Mouse (Mus musculus) spleen, postnatal 4 days (tissue): ENCODE data around the gene Slc2a8.
A peak's percentile ranks its signal among the peaks of the same experiment; 100 is the strongest.
"Not testable (repeated sequence)": the region's sequence is repeated elsewhere in the genome, so short reads cannot be mapped to it uniquely, and the experiment has no call there.

Source experiments
- DNase-seq, 2 experiments: peaks; one replicate each; pipeline ENCODE4 v3.0.0; 2022; ENCODE audit warnings: low spot score in 2 of 2

Gene Slc2a8

GRCm38 (mm10) chr2:32981725-32982271 lies at the start of gene Slc2a8:
TSS of gene Slc2a8 (minus strand) at chr2:32982083.
- peak; percentile 86 to 91 for DNase-seq

DNA sequence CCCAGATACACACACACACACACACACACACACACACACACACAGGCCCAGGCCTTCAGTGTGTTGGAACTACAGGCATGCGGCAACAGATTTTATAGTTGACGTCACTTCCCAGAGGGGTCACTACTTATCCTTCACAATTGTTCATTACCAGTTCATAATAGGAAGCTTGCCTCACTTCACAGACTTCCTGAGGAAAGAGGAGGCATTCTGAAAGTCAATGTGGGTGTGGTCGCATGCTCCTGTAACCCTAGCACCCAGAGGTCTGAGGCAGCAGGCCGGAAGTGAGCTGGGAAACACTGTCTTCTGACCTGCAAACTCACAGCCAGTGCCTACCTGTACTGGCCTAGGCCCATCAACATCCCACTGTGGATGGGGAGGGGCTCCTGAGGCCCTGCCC lies 43.2 kb upstream of the Slc2a8 start:
- no peak for DNase-seq

DNA sequence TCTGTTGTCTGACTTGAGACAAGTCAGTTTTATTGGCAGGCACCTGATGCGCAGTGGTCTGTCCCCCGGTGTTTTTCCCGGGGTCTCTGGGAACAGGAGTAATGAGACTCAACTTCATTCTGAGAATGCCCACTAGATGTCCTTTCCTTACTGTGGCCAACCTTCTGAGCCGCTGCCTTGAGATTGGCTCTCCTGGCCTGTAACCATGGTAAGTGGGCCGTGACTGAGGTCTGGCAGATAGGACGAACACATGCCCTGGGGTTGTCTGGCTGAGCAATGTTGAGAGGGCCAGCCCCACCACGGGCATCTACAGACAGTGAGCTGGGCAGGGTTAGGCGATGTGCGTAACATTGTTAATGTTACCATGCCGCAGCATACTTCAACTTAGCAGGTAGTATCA lies 42.7 kb upstream of the Slc2a8 start:
- DNase-seq = no peak

DNA sequence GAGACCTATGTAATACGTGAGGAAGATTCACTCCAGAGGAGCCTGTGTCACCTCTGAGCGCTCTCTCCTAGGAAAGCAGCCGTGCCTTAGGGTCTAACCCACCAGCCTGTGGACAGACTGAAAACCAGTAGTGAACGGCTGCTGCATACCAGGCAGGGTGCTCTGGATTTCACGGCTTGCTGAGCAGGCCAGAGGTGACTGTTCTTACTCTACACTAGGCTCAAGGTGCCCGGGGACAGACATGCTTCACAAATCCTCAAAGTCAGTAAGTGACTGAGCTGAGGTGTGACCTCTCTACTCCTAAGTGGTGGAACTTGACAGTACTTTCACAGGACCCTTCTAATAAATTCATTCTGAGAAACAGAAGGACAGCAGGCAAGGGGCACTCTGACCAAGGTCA lies 41.0 kb upstream of the Slc2a8 start:
- no peak for DNase-seq

DNA sequence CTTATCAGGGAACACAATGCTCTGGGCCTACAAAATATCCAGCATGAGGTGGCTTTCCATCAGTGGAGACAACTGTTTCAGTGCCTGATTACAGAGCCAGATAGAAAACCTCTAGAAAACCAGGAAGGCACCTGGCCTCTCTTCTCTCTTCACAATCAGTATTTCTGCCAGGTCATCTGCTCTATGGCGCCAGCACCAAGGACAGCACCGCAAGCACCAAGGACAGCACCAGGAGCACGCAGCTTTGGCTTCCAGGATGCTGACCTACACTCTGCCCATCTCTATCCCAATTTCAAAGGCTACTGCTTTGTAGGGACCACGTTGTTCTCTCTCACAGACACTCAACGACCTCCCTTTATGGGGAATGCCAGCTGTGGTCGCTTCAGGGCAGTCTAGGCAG lies 36.1 kb upstream of the Slc2a8 start:
- DNase-seq = peak; percentile 48 to 78

DNA sequence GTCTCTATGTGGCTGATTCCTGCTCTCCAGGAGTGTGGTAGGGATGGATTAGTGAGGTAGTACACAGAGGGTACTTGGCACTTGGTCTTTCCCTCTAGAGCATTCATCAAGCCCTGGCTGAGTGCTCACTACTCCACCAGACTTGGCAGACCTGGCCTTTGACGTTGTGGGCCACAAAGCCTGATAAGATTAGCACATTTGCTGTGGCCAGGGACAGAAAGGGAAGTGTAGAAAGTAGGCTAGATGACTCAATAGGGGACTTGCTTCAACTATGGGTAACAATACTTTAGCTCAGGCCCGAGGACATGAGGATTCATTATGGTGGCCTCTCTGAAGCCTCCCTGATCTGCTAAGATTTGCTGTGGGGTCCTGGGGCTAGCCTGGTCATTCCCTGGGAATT lies 35.3 kb upstream of the Slc2a8 start:
- DNase-seq = no peak

DNA sequence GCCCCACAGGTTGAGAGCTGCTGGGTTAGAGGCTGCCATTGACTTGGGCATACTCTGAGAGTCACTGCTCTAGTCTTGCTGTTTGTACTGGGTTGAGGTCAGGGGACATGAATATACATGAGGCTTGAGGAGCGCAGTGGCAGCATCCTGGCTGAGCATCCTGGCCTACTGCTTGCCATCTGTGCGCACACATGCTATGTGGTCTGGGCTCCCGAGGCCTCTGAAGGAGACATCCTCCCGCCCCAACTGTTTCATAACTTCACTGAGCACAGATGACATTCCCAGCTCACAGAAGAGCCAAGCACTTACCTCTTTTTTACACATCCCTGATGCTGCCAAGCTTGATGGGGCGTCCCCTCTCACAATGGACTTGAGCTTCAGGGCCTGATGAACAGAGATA lies 33.0 kb upstream of the Slc2a8 start:
- no peak for DNase-seq

GRCm38 (mm10) chr2:33009055-33009454 lies 27.2 kb upstream of the Slc2a8 start:
- not testable (repeated sequence) for DNase-seq

DNA sequence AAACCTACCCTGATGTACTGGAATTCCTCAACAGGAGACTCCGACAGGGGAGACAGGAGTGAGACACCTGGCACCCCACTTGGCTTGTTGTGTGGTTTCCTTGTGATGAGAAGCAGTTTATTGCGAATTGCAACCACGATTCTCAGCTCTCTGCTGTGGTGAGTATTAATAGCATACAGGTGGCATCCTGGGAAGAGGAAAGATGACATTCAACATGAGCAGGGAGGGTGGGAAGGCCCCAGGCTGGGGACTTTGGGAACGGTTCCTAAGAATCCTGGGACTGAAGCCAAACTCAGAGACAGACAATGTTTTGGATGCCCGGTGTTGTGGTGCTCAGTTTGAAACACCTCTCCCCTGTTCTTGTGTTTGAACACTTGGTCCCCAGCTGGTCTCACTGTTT lies 23.2 kb upstream of the Slc2a8 start:
- no peak for DNase-seq

DNA sequence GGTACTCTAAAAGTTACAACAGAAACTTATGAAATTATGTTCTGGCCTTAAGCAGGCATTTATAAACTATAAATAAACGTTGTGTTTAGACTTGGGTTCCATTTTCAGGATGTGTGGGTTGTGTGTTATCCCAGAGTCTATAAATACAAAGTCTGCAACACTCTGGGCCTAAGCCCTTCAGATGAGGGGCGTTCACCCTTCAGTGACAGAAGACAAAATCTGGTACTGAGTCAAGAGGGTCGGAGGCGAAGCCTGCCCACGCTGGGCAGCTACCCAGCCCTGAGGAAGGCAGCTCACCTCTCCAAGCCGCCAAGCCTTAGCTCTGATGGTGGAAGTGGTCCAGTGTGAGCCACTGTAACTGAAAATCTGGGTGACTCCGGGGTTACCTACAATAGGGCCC lies 20.3 kb upstream of the Slc2a8 start:
- DNase-seq = no peak

GRCm38 (mm10) chr2:32999752-33000151 lies 17.9 kb upstream of the Slc2a8 start:
- DNase-seq = no peak

DNA sequence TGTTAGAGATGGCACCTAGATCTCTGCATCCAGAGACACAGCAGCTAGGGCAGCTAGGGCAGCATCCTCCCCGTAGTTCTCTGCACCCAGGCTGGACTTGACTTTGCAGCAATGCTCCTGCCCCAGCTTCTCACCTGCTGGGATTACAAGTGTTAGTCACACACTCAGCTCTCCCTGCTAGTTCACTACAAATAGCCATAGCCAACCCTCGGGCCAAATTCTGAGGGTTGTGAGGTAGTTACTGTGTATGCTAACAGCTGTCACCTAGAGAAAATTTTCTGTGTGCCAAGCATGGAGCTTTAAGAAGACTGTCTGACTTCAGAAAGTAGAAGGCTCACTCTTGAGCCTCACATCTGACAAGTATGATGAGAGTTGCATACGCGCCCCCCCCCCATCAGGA lies 15.9 kb upstream of the Slc2a8 start:
- no peak for DNase-seq

DNA sequence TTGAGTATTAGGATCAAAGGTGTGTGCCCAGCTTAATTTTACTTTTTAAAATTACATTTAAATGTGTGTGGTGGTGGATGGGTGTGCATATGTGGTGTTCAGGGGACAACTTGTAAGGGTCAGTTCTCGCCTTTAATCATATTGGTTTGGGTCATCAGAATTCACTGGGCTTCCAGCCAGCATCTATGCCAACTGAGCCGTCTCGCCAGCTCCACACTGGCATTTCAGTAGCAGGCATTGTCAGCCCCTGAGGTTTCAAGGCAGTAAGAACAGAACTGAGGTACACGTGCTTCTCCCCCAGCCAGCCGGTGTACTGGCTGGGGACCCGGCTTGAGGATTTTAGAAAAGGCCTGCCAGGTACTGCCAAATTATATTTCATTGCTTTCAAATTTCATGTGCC lies 15.2 kb upstream of the Slc2a8 start:
- DNase-seq = no peak

DNA sequence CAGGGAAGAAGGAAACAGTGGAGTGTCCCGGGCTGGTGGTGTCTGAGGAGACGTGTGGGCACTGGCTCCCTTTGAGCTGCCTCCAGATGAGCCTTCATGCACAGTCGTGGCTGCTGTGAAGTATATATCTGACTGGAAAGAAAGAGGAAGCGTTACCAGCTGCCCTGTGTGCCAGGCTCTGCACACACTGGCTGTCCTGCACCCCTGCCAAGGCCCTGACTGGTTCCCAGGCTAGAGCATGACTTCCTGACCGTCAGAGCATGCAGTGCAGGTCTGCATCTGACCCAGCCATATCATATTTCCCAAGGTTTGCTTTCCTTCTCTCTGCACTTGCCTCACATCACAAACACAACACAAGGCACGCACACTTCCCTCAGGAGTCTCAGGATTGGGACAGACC lies 10.2 kb upstream of the Slc2a8 start:
- no peak for DNase-seq

GRCm38 (mm10) chr2:32990167-32990832 lies 8.4 kb upstream of the Slc2a8 start:
- no peak for DNase-seq

DNA sequence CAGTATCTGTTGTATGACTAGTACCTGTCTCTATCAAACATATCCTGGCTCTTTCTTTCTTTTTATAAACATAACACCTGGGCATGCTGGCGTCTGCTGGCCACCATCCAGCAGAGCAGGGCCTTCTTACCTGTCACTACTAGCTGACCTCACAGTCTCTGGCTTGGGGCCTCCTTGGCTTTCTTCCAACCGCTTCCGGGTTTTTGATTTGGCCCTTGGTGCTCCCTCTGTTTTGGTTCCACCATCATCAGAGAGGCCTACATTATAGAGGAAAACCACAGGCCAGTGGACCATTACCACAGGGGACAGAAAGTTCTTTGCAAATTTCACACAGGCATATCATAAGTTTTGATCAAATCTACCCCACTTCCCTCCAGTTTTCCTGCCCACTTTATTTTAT lies 7.5 kb upstream of the Slc2a8 start:
- DNase-seq = no peak

DNA sequence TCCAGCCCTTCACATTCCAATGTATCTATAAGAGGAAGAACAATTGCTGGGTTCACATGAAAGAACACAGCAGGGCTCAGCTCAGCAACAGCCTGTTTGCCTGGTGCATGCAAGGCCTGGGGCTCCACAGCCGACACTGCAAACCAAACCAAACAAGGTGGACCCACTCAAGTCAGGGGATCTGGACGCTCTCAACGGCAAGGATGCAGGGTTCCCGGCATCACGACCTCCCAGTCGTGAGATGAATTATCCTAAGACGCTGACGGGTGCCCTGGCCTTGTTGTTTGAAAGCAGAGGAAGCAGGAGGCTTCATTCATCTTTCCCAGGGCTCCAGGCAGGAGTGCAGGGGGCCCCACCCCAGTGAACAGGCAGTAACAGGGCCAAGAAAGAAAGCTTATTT lies 4.0 kb upstream of the Slc2a8 start:
- no peak for DNase-seq

- DNase-seq = no peak
Observed at GRCm38 (mm10) chr2:32983617-32984016, 1.7 kb upstream of the Slc2a8 start.

- DNase-seq = no peak
Observed at GRCm38 (mm10) chr2:32982700-32983099, 817 bp upstream of the Slc2a8 start.

- DNase-seq = peak in 1 of 2 experiments; percentile 78
Observed at GRCm38 (mm10) chr2:32981281-32981680, 602 bp downstream of the Slc2a8 start.

DNA sequence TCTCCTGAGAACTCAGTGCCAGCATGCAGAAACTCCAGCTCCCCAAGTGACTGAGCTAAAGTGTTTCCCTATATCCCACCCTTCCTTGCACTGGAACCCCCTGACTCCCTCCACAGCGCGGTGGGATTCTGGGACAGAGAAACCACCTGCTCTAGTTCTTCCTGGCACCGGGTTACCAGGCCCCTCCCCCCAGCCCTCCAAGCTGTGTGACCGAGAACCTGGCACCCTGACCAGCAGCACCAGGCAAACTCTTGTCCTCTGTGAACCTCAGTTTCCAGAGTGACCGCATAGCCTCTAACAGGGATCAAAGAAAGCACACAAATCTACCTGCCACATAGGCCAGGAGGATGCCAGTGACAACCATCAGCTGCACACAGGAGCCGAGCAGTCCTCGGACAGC lies 2.2 kb downstream of the Slc2a8 start:
- no peak for DNase-seq

DNA sequence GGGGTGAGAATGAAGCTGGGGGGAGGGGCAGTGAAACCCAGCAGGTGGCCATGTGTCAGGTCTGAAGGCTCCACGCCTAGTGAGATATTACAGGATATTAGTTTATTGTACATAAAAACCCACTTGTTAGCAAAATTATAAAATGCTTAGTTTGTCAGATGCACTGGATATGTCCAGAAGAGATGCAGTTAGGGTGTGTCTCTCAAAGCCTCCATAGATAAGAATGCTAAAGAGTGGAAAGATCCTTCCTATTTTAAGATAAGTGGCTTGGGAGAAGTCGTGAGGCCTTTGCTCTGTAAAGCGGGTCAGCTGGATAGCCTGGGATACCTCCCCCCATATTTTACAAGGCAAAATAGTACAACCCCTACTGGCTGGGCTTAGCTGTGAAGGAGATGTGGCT lies 3.2 kb downstream of the Slc2a8 start:
- DNase-seq = no peak

GRCm38 (mm10) chr2:32977114-32977513 lies 4.8 kb downstream of the Slc2a8 start:
- no peak for DNase-seq

GRCm38 (mm10) chr2:32974216-32974615 lies 7.7 kb downstream of the Slc2a8 start:
- no peak for DNase-seq
